Mouse (Mus musculus) cerebellum, adult 9-11 months (tissue): ENCODE results near the gene Kcna5.

Source experiments
- DNase-seq: peaks from one replicate; pipeline ENCODE4 v3.0.0; 2022

The Kcna5 gene

GRCm38 (mm10) chr6:126535911-126536270, 679 bp upstream of the Kcna5 start:
- DNase-seq: no peak

GRCm38 (mm10) chr6:126534531-126535207, 543 bp downstream of the Kcna5 start:
- no peak for DNase-seq

- DNase-seq: no peak
These were observed 3.9 kb downstream of the Kcna5 start for GRCm38 (mm10) chr6:126531306-126531705.

- no peak for DNase-seq
These were observed 5.2 kb downstream of the Kcna5 start for GRCm38 (mm10) chr6:126530019-126530418.

- DNase-seq: no peak
These were observed 20.5 kb downstream of the Kcna5 start for GRCm38 (mm10) chr6:126514720-126515119.

GRCm38 (mm10) chr6:126513714-126514248, 21.4 kb downstream of the Kcna5 start:
- peak; percentile 34 for DNase-seq

- no peak for DNase-seq
These were observed 22.1 kb downstream of the Kcna5 start for GRCm38 (mm10) chr6:126513154-126513553.

- no peak for DNase-seq
These were observed 26.5 kb downstream of the Kcna5 start for GRCm38 (mm10) chr6:126508671-126509070.

GRCm38 (mm10) chr6:126503920-126504319, 31.3 kb downstream of the Kcna5 start:
- no peak for DNase-seq

- DNase-seq: no peak
These were observed 32.4 kb downstream of the Kcna5 start for GRCm38 (mm10) chr6:126502691-126503301.

- no peak for DNase-seq
These were observed 34.2 kb downstream of the Kcna5 start for GRCm38 (mm10) chr6:126500985-126501384.

- DNase-seq: peak; percentile 70
These were observed 35.1 kb downstream of the Kcna5 start for GRCm38 (mm10) chr6:126500088-126500487.

- peak; percentile 44 for DNase-seq
These were observed 37.3 kb downstream of the Kcna5 start for GRCm38 (mm10) chr6:126497878-126498277.

GRCm38 (mm10) chr6:126497173-126497839, 37.9 kb downstream of the Kcna5 start:
- DNase-seq: no peak

GRCm38 (mm10) chr6:126487136-126487535, 48.1 kb downstream of the Kcna5 start:
- no peak for DNase-seq

- no peak for DNase-seq
These were observed 50.3 kb downstream of the Kcna5 start for GRCm38 (mm10) chr6:126484887-126485286.

GRCm38 (mm10) chr6:126483264-126483867, 51.8 kb downstream of the Kcna5 start:
- DNase-seq: peak; percentile 56
